ENCODE assay signal across 17 mouse cellular contexts in genomic region chr7:99290925-99291324, GRCm38 (mm10). TPM values are rescaled to one million over a fixed set of nuclear protein-coding genes. Genes with fewer than 3 reads are reported as not detected.
DNase-seq lines count a peak whose midpoint lies in the region; ATAC-seq and TF ChIP-seq lines count a peak whose summit lies in the region.
"Had no signal": no experiment of that assay in that cellular context is flagged by ENCODE, and none has a peak within 500 bp of the region (broad histone marks: within the 10 kb centered on the region; RNA-seq: fewer than 3 reads in every experiment).

No protein-coding gene starts in this region.

- DNase-seq in heart, adult 11 months: peak; percentile 93
- peak; percentile 3 for DNase-seq in lung, embryonic 14.5 days
- DNase-seq in lung, postnatal 36 days: no peak
- DNase-seq in embryonic facial prominence, embryonic 10.5 days (ENCODE audit: low spot score): no peak
- DNase-seq in hindbrain, embryonic 14.5 days (ENCODE audit: low spot score): no peak
- DNase-seq in kidney, postnatal 10 days: no peak
- DNase-seq in spleen, postnatal 10 days (ENCODE audit: low spot score in 2 of 2): no peak
- DNase-seq: adrenal gland, postnatal 14 days; cerebellum, adult 18-20 months; cerebellum, postnatal 36 days; gastrocnemius, postnatal 14 days; layer of hippocampus, postnatal 36 days had no signal

- no peak for ATAC-seq in heart, embryonic 11.5 days (replicated peaks; ENCODE audit: insufficient number of reproducible peaks, low FRiP score, low TSS enrichment)
- ATAC-seq in lung, embryonic 14.5 days (ENCODE audit: insufficient read depth): no peak
- ATAC-seq in hindbrain, embryonic 14.5 days (ENCODE audit: low FRiP score): no peak
- ATAC-seq: intestine, embryonic 16.5 days had no signal

- no peak for TF ChIP-seq CTCF in lung, embryonic 14.5 days (IDR thresholded peaks at IDR 0.05; ENCODE audit: low read depth)

- H3K9me3 ChIP-seq in heart, embryonic 11.5 days (replicated peaks; ENCODE audit: control insufficient read depth, low read length): no peaks in the 10 kb centered on the region
- H3K9me3 ChIP-seq in lung, embryonic 14.5 days (ENCODE audit: low read depth, low read length): no peaks in the 10 kb centered on the region
- peaks cover 7% of the 10 kb centered on the region; the same call in 1 of the 2 replicates for H3K9me3 ChIP-seq in embryonic facial prominence, embryonic 10.5 days
- no peaks in the 10 kb centered on the region for H3K9me3 ChIP-seq in hindbrain, embryonic 14.5 days (ENCODE audit: control insufficient read depth, low read length)
- H3K9me3 ChIP-seq: heart, embryonic 15.5 days; lung, embryonic 15.5 days had no signal

- H3K4me1 ChIP-seq in heart, embryonic 11.5 days (ENCODE audit: control insufficient read depth, insufficient read depth, low read length): peaks cover 8% of the 10 kb centered on the region; the same call in 1 of the 2 replicates
- H3K4me1 ChIP-seq in lung, embryonic 14.5 days (ENCODE audit: insufficient read depth): no peaks in the 10 kb centered on the region
- peaks cover 40% of the 10 kb centered on the region for H3K4me1 ChIP-seq in embryonic facial prominence, embryonic 10.5 days
- peaks cover 32% of the 10 kb centered on the region for H3K4me1 ChIP-seq in hindbrain, embryonic 14.5 days (replicated peaks; ENCODE audit: control insufficient read depth, insufficient read depth, low read length)

- no peaks in the 10 kb centered on the region for H3K27me3 ChIP-seq in heart, embryonic 11.5 days (ENCODE audit: control insufficient read depth, insufficient read depth, low read length)
- no peaks in the 10 kb centered on the region for H3K27me3 ChIP-seq in lung, embryonic 14.5 days (ENCODE audit: insufficient read depth, low read length)
- no peaks in the 10 kb centered on the region for H3K27me3 ChIP-seq in embryonic facial prominence, embryonic 10.5 days (replicated peaks; ENCODE audit: low read depth, poor library complexity, severe bottlenecking)
- no peaks in the 10 kb centered on the region for H3K27me3 ChIP-seq in hindbrain, embryonic 14.5 days (ENCODE audit: control insufficient read depth, insufficient read depth, low read length)
- H3K27me3 ChIP-seq: heart, embryonic 15.5 days; lung, embryonic 15.5 days had no signal

- H3K36me3 ChIP-seq in heart, embryonic 11.5 days (ENCODE audit: control insufficient read depth, insufficient read depth, low read length): no peaks in the 10 kb centered on the region
- H3K36me3 ChIP-seq in lung, embryonic 14.5 days (ENCODE audit: insufficient read depth): no peaks in the 10 kb centered on the region
- H3K36me3 ChIP-seq in embryonic facial prominence, embryonic 10.5 days (replicated peaks): peaks cover 15% of the 10 kb centered on the region
- peaks cover 22% of the 10 kb centered on the region for H3K36me3 ChIP-seq in hindbrain, embryonic 14.5 days (replicated peaks; ENCODE audit: control insufficient read depth, insufficient read depth)
- H3K36me3 ChIP-seq: heart, embryonic 15.5 days; lung, embryonic 15.5 days had no signal

- H3K4me2 ChIP-seq in heart, embryonic 11.5 days: no peak overlapping the region
- no peak overlapping the region for H3K4me2 ChIP-seq in lung, embryonic 14.5 days
- no peak overlapping the region for H3K4me2 ChIP-seq in hindbrain, embryonic 14.5 days (replicated peaks)
- H3K4me2 ChIP-seq: liver, embryonic 11.5 days; lung, embryonic 15.5 days had no signal

- H3K27ac ChIP-seq in heart, embryonic 11.5 days (ENCODE audit: low read depth, low read length): no peak overlapping the region
- H3K27ac ChIP-seq in lung, embryonic 14.5 days (ENCODE audit: low read depth): no peak overlapping the region
- H3K27ac ChIP-seq in embryonic facial prominence, embryonic 10.5 days (replicated peaks): peak overlapping the region; percentile 24; the same call in 1 of the 2 replicates
- peak overlapping the region; percentile 6; the same call in 1 of the 2 replicates for H3K27ac ChIP-seq in hindbrain, embryonic 14.5 days
- H3K27ac ChIP-seq: heart, embryonic 15.5 days; lung, embryonic 15.5 days had no signal

- H3K9ac ChIP-seq in heart, embryonic 11.5 days (ENCODE audit: low read depth, low read length): no peak overlapping the region
- no peak overlapping the region for H3K9ac ChIP-seq in lung, embryonic 14.5 days
- no peak overlapping the region for H3K9ac ChIP-seq in hindbrain, embryonic 14.5 days
- H3K9ac ChIP-seq: heart, embryonic 15.5 days; lung, embryonic 15.5 days had no signal

- no peak overlapping the region for H3K4me3 ChIP-seq in heart, embryonic 11.5 days (ENCODE audit: low read depth, low read length)
- no peak overlapping the region for H3K4me3 ChIP-seq in lung, embryonic 14.5 days (ENCODE audit: low read depth, low read length)
- H3K4me3 ChIP-seq in embryonic facial prominence, embryonic 10.5 days: no peak overlapping the region
- H3K4me3 ChIP-seq in hindbrain, embryonic 14.5 days (replicated peaks; ENCODE audit: low read length): no peak overlapping the region
- H3K4me3 ChIP-seq: heart, embryonic 15.5 days; lung, embryonic 15.5 days had no signal

- WGBS in heart, embryonic 11.5 days (ENCODE audit: insufficient replicate concordance): 54% methylated on average over 6 of the region's 6 CpGs
- WGBS in lung, embryonic 14.5 days: 36% methylated on average over 6 of the region's 6 CpGs
- WGBS in embryonic facial prominence, embryonic 10.5 days: 66% methylated on average over 6 of the region's 6 CpGs
- 53% methylated on average over 6 of the region's 6 CpGs for WGBS in hindbrain, embryonic 14.5 days

RNA-seq across cellular contexts. Expression of gene Map6, which starts 23.7 kb away (rescaled TPM):
- polyA plus RNA-seq in heart, embryonic 11.5 days (2014; fragmentation: Nextera tagmentation; extraction: Ambion mirVana): 2.0 and 2.2 TPM in 2 replicates
- polyA plus RNA-seq in lung, embryonic 14.5 days (2014; fragmentation: Nextera tagmentation; extraction: Ambion mirVana): 1.2 and 2.0 TPM in 2 replicates
- polyA plus RNA-seq in embryonic facial prominence, embryonic 10.5 days (2016; fragmentation: Nextera tagmentation; extraction: Ambion mirVana): 10.2 and 13.4 TPM in 2 replicates
- polyA plus RNA-seq in hindbrain, embryonic 14.5 days (2014; fragmentation: Nextera tagmentation; extraction: Ambion mirVana): 122 and 135 TPM in 2 replicates

RNA-seq across cellular contexts. Expression of gene Mogat2, which starts 52.5 kb away (rescaled TPM):
- polyA plus RNA-seq in heart, embryonic 11.5 days (2014; fragmentation: Nextera tagmentation; extraction: Ambion mirVana): 4.2 and 7.1 TPM in 2 replicates
- 1.4 and 1.6 TPM in 2 replicates for polyA plus RNA-seq in lung, embryonic 14.5 days (2014; fragmentation: Nextera tagmentation; extraction: Ambion mirVana)
- polyA plus RNA-seq in embryonic facial prominence, embryonic 10.5 days (2016; fragmentation: Nextera tagmentation; extraction: Ambion mirVana): 38.5 and 46.1 TPM in 2 replicates
- 1.3 and 2.5 TPM in 2 replicates for polyA plus RNA-seq in hindbrain, embryonic 14.5 days (2014; fragmentation: Nextera tagmentation; extraction: Ambion mirVana)

Comparison
In these comparisons a context has a peak if more than half of its experiments do, and no peak if none do; other contexts are left out.
1. DNase-seq: peak in heart, adult 11 months (single experiment) and lung, embryonic 14.5 days (single experiment); none in lung, postnatal 36 days (single experiment), embryonic facial prominence, embryonic 10.5 days (single experiment), hindbrain, embryonic 14.5 days (single experiment), kidney, postnatal 10 days (single experiment) and spleen, postnatal 10 days (0 of 2).
2. H3K27ac ChIP-seq: peak in embryonic facial prominence, embryonic 10.5 days (single experiment) and hindbrain, embryonic 14.5 days (single experiment); none in heart, embryonic 11.5 days (single experiment) and lung, embryonic 14.5 days (single experiment).